Mouse (Mus musculus) brain, embryonic 14.5 days (tissue): ENCODE results near the gene BC017158. TPM values are rescaled to one million over a fixed set of nuclear protein-coding genes. Genes with fewer than 3 reads are reported as not detected.

Experiments used
- DNase-seq: peaks from one replicate; pipeline ENCODE4 v3.0.0-alpha.2; 2011; ENCODE audit warnings: low read depth
- CTCF ChIP-seq: fragments of 200-500 bp; IDR thresholded peaks from 2 replicates; pipeline ENCODE4 v1.5.1; 2012; ENCODE audit warnings: inconsistent platforms, mild to moderate bottlenecking, moderate library complexity, borderline replicate concordance; ENCODE audit not compliant: insufficient read depth, insufficient read length; ENCODE audit errors: extremely low read depth
- POLR2A ChIP-seq: fragments of 200-500 bp; IDR thresholded peaks from 2 replicates; pipeline ENCODE4 v1.6.1; 2012; ENCODE audit warnings: mild to moderate bottlenecking, inconsistent platforms, borderline replicate concordance; ENCODE audit not compliant: poor library complexity, insufficient read depth, insufficient read length, severe bottlenecking; ENCODE audit errors: extremely low read depth
- polyA plus RNA-seq: library from polyadenylated mRNA; depleted of rRNA; stranded (reverse); fragments of >200 nt; gene quantifications from 2 replicates; pipeline ENCODE4 v1.2.3, GENCODE M21; 2012

The BC017158 gene
- polyA plus RNA-seq, 1 experiment: 34.2 TPM

DNA sequence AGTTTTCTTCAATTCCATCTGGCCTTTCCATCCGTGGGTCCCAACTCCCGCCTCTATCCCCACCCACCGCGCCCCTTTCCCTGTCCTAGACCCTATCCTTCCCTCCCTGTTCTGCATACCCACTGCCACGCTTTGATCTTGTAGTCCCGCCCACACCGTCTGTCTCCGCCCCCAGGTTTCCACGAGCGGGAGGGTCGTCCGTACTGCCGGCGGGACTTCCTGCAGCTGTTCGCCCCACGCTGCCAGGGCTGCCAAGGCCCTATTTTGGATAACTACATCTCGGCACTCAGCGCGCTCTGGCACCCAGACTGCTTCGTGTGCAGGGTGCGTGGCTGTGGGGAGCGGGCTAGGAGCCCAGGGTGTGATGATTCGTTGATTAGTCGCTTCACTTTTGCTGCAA, 45.4 kb downstream of the BC017158 start:
- TF ChIP-seq CTCF: no peak
- TF ChIP-seq POLR2A: no peak
- peak; percentile 78 for DNase-seq

DNA sequence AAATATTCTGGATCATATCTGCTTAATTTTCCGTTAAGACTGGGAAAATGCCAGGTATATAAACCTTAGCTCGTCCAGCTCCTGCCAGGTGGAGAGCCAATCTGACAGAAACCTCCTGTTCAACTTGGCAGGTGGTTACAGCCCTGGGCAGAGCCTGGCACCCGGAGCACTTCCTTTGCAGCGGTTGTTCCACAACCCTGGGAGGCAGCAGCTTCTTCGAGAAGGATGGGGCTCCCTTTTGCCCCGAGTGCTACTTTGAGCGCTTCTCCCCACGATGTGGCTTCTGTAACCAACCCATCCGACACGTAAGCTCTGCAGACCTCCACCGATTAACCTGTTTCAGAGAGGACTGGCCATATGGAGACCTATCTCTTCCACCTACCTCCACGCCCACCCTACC, 46.0 kb downstream of the BC017158 start:
- no peak for DNase-seq

DNA sequence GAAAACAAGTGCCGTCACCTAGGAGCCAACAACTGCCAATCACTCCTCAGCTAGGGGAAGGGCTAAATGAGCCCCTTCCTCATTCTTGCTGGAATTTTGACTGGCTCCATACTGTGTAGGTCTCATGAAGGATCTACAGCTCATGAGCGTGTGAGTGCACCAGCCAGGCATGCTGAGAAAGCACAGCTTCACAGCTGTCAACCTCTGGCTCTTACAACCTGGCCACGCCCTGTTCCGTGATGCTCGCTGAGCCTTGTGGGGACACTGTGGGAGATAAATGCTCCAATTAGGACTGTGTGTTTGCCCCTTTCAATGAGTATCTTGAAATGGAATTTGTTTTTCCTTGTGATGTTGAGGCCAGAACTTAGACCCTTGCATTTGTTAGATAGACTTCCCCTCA, 48.0 kb downstream of the BC017158 start:
- TF ChIP-seq CTCF: no peak
- no peak for TF ChIP-seq POLR2A
- no peak for DNase-seq

More for the DNA sequence above, 46.0 kb downstream of the BC017158 start:
- TF ChIP-seq CTCF: no peak

DNA sequence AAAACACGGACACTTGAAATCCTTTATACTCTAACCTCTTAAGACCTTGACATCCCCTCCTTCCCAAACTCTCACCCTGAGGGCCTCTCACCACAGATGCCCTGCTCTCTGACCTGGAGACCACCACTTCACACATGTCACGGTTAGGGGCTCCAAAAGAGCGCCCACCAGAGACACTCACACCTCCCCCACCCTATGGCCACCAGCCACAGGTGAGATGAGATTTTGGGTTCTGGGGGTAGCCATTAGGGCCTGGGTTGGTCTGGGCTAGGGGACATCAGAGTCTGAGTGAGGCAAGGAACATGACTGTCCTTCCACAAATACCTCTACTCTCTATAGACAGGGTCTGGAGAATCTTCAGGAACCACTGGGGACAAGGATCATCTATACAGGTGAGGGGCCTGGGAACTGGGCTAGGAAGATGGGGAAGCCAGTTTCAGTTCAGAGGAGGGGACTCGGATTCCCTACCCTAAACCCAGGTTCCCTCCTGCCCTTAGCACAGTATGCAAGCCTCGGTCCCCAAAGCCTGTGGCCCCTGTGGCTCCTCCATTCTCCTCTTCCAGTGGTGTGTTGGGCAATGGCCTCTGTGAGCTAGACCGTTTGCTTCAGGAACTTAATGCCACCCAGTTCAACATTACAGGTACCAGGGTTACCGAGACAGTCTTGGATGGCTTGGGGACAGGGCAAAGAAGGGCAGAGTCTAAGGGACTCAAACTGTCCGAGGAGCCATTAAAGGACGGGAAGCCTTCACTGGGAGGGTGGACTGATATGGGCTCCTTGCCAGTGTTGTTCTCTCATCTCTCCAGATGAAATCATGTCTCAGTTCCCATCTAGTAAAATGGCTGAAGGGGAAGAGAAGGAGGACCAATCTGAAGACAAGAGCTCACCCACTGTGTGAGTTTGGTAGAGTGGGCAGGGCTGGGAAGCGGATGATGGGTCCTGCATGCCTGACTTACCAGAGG, 49.6 kb downstream of the BC017158 start:
- TF ChIP-seq POLR2A: no peak
- no peak for TF ChIP-seq CTCF
- no peak for DNase-seq

DNA sequence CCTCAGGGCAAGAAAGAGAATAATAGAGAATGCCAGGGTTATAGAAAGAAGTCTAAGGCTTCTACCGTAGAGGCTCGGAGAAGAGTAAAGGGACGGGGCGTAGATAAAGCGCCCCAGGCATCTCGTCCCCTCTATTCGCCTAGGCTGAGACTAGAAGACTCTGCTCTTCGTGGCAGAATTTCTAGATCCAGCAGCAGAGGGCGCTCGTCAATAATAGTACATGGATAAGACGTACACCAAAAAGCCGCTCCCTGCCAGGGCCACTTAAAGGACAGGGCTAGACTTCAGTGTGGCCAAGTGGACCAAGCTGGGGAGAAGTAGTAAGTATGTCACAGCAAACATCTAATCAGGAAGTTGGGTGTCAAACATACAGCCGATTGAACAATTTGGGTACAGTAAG, 50.5 kb downstream of the BC017158 start:
- DNase-seq: peak; percentile 93
- TF ChIP-seq POLR2A (no peak), CTCF (peak; percentile 71; the same call in 1 of the 2 replicates)

DNA sequence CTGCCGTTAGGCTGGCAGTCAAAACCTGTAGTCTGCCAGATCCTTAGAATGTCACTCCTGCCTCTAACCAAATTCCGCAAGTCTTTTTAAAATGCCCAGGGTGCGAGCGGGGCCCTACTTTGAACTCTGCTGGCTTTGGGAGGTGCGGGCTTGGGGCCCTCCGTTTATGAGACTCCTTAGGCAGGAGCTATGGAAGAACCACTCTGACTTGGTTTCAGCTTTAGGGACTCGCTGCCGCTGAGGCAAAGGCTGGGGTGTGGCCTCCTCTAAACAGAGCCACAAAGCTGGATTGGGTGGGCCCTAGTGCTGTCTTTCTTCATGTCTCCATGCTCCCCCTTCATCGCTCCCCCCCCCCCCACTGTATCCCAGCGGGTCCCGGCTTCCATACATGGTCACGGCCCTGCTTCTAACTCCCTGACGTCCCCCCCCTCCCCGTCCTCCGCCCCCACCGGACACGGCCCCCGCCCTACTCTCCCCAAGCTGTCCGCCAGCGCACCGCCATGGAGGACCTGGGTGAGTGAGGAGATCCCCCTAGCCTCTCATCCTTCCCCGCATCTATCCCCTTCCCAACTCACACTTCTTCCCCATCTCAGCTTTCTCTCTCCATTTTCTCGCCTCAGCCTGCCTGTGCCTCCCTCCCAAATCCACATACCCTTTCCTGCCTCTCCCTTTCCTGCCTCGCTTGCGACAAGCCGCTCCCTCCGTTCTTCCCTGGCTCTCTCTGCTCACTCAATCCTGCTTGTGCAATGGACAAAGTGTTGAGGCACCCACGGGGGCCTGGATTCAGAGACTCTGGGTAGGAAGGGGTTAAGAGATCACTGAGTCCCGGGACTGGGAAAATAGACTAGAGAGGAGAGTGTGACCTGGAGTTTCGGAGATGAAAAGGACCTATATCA, 51.2 kb downstream of the BC017158 start, which contains the start of gene Tgfb1i1:
Gene Tgfb1i1, plus strand, starts transcription at position 317 of the 896 bp plus-strand sequence.
- TF ChIP-seq POLR2A: no peak
- no peak for TF ChIP-seq CTCF
- DNase-seq: peak; percentile 63

DNA sequence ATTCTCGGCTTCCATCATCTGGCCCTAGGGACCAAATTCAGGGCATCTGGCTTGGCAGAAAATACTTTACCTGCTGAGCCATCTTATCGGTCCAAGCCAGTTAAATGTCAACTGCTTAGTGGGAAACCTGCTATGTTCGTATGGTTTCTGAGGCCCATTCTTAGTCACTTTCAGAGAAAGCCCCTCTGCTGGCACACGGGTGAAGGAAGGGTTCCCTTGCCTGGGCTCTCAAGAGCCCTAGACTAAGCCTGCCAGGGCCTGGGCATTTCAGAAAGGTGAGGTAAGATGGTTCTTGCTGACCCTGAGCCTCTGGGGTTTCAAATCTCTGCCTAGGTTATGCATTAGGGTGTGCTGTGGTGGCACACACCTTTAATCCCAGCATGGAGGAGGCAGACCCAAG, 52.4 kb downstream of the BC017158 start:
- TF ChIP-seq POLR2A: no peak
- no peak for TF ChIP-seq CTCF
- no peak for DNase-seq

DNA sequence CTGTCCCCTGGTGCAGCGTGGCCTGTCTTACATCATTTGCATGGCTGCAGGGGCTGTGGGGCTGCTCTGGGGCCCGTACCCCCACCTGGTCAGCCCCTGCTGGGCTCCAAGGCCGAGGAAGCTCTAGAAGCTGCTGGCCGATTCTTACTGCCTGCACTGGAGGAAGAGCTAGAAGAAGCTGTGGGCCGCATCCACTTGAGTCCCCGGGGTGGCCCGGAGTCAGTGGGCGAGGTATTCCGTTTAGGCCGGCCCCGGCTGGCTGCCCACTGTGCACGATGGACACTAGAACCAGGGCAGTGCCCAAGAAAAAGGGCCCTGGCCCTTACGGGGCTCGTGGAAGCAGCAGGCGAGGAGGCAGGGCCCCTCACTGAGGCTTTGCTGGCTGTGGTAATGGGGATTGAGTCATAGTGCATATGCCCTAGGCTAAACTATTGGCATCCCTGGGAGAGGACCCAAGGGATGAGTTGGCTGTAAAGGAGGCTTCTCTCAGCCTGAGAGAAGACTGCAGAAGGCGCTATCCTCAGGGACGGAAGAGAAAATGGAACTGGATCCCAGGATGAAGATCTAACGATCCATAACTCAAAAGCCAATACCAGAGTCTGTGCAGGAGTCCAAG, 53.5 kb downstream of the BC017158 start:
- no peak for DNase-seq
- no peak for TF ChIP-seq CTCF
- TF ChIP-seq POLR2A: no peak

DNA sequence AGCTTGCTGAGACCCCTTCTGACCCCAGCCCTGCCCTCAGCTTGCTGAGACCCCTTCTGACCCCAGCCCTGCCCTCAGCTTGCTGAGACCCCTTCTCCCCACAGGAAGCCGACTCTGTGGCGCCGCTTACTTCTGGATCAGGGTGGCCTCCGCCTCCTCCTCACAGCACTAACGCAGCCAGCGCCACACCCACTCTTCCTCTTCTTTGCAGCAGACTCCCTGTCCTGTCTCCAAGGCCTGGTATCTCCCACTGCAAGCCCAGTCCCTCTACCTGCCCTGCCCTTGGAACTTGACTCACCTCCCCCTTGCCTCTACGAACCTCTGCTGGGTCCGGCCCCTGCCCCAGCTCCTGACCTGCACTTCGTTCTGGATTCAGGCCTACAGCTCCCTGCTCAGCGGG, 54.0 kb downstream of the BC017158 start:
- no peak for DNase-seq
- no peak for TF ChIP-seq CTCF
- no peak for TF ChIP-seq POLR2A

DNA sequence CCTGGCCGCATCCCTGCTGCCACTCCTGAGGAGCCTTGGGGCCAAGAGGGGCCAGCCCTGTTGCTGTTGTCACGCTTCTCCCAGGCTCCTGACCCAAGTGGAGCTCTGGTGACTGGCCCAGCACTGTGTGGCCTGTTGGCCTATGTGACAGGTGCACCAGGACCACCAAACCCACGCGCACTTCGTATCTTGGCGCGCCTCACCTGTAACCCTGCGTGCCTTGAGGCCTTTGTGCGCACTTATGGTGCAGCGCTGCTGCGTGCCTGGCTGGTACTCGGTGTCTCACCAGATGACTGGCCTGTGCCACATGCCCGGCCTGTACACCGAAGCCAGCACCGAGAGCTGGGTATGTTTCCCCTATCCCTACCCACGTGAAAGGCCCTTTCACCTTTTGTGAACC, 55.6 kb downstream of the BC017158 start:
- no peak for DNase-seq
- TF ChIP-seq CTCF: no peak
- TF ChIP-seq POLR2A: no peak

DNA sequence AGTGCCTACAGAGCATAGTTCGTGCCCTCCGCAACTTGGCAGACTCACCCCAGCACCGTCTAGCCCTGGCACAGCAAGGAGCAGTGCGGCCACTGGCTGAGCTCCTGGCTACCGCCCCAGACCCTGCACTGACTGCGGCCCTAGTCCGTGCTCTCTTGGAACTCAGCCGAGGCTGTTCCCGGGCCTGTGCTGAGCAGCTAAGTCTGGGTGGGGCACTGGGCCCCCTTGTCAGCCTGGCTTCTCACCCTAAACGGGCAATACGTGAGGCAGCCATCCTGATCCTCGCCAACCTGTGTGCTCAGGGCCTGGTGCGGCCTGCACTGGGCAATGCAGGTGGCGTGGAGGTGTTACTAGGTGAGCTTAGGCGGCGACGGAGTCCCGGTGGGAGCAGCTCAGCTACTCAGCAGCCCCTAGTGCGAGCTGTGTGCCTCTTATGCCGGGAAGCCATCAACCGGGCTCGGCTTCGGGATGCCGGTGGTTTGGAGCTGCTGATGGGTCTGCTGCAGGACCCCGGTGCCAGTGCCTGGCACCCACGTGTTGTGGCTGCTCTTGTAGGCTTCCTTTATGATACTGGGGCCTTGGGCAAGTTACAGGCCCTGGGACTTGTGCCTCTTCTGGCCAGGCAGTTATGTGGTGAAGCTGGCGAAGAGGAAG, 57.7 kb downstream of the BC017158 start:
- DNase-seq: no peak
- TF ChIP-seq CTCF: no peak
- TF ChIP-seq POLR2A: no peak

DNA sequence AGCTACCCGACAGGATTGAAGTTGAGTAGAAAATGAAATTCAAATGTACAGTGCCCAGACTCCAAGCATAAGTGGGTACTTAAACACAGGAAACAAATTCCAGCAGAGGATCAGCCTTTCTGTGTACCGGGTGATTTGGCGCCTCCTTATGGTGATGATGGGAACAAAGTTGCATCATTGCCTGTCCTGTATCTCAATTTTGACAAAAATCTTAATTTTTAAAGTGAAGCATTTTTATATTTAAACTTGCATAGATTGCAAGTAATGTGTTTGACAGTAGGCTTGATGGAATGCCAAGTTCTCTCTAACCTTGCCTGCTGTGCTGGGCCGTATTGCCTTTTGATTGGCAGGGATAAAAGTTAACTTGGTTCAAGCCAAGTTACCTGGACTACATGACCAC, 59.0 kb downstream of the BC017158 start:
- TF ChIP-seq CTCF (peak; percentile 35; the same call in 1 of the 2 replicates), POLR2A (no peak)
- DNase-seq: peak; percentile 50
